Mouse (Mus musculus) limb, embryonic 14.5 days (tissue): ENCODE results near the gene Gm28051. TPM values are rescaled to one million over a fixed set of nuclear protein-coding genes. Genes with fewer than 3 reads are reported as not detected.

Experiments used
- ATAC-seq: fragments of 200-750 bp; cut with Nextera tagmentation; 2 replicates; pipeline ENCODE4 v1.8.0; 2017; ENCODE audit warnings: low read depth, moderate number of reproducible peaks, moderate TSS enrichment; ENCODE audit not compliant: low FRiP score
- DNase-seq: peaks from one replicate; pipeline ENCODE4 v3.0.0-alpha.2; 2015; ENCODE audit warnings: low spot score
- H3K27ac ChIP-seq: fragments of 300-500 bp; sonication (generic); replicated peaks from 2 replicates; pipeline ENCODE4 v1.5.1; 2014; ENCODE audit warnings: low read depth, mild to moderate bottlenecking, low read length, moderate library complexity, mixed read lengths
- H3K27me3 ChIP-seq: fragments of 300-500 bp; sonication (generic); 2 replicates; pipeline ENCODE4 v1.6.1; 2014; ENCODE audit warnings: low read length, mixed read lengths; ENCODE audit not compliant: control insufficient read depth, insufficient read depth
- H3K36me3 ChIP-seq: fragments of 300-500 bp; sonication (generic); 2 replicates; pipeline ENCODE4 v1.6.1; 2014; ENCODE audit warnings: mild to moderate bottlenecking, low read length, moderate library complexity, mixed read lengths; ENCODE audit not compliant: control insufficient read depth, insufficient read depth
- H3K4me1 ChIP-seq: fragments of 300-500 bp; sonication (generic); 2 replicates; pipeline ENCODE4 v1.6.1; 2014; ENCODE audit warnings: antibody characterized with exemption, low read length, mixed read lengths; ENCODE audit not compliant: control insufficient read depth, insufficient read depth
- H3K4me2 ChIP-seq: fragments of 300-500 bp; sonication (generic); replicated peaks from 2 replicates; pipeline ENCODE4 v1.6.1; 2014; ENCODE audit warnings: low read depth, mild to moderate bottlenecking, low read length, moderate library complexity; ENCODE audit not compliant: severe bottlenecking
- H3K4me3 ChIP-seq: fragments of 300-500 bp; sonication (generic); replicated peaks from 2 replicates; pipeline ENCODE4 v1.5.1; 2014; ENCODE audit warnings: low read length
- H3K9ac ChIP-seq: fragments of 300-500 bp; sonication (generic); 2 replicates; pipeline ENCODE4 v1.6.1; 2014; ENCODE audit warnings: mild to moderate bottlenecking, low read depth, low read length, moderate library complexity; ENCODE audit not compliant: severe bottlenecking
- H3K9me3 ChIP-seq: fragments of 300-500 bp; sonication (generic); 2 replicates; pipeline ENCODE4 v1.6.1; 2016; ENCODE audit warnings: low read length; ENCODE audit not compliant: control insufficient read depth
- POLR2A ChIP-seq: fragments of 200-500 bp; IDR thresholded peaks from 2 replicates; pipeline ENCODE4 v1.8.0; 2012; ENCODE audit warnings: inconsistent platforms, mild to moderate bottlenecking, moderate library complexity, borderline replicate concordance; ENCODE audit not compliant: insufficient read depth, insufficient read length; ENCODE audit errors: extremely low read depth
- WGBS: fragments of 180-500 bp; shearing (Covaris S2); extraction: QIAGEN DNeasy Blood & Tissue Kit; methylation state at CpG from one replicate; pipeline ENCODE4 v1.1.7; 2014; 5-methylcytosine and 5-hydroxymethylcytosine counted together
- polyA plus RNA-seq, 2 experiments: library from polyadenylated mRNA; depleted of rRNA in 1 of 2; stranded (reverse) in 1 of 2; unstranded in 1 of 2; fragments of >200 nt; fragmentation: Nextera tagmentation in 1 of 2; extraction: Ambion mirVana in 1 of 2; gene quantifications; 2 replicates each; pipeline versions ENCODE4 v1.2.1 to v1.2.3; 2012 to 2014

Gm28051 gene
- polyA plus RNA-seq, 2 experiments: not detected

GRCm38 (mm10) chr12:102713153-102713865 lies 44.3 kb downstream of the Gm28051 start:
- no peaks in the 10 kb centered on the region for H3K27me3 ChIP-seq
- TF ChIP-seq POLR2A: no peak
- WGBS: 40% methylated on average over 20 of the region's 20 CpGs
- H3K27ac ChIP-seq: 0 out of 2 replicates have a peak overlapping the region, but pooled peaks have one; percentile 28
- H3K4me2 ChIP-seq: no peak overlapping the region
- H3K4me3 ChIP-seq: no peak overlapping the region
- H3K9ac ChIP-seq: peak overlapping the region; percentile 21; the same call in 1 of the 2 replicates
- H3K9me3 ChIP-seq: no peaks in the 10 kb centered on the region
- H3K36me3 ChIP-seq: no peaks in the 10 kb centered on the region
- no peak for DNase-seq
- peak; percentile 55 for ATAC-seq
- H3K4me1 ChIP-seq: no peaks in the 10 kb centered on the region; the same call in 1 of the 2 replicates

- no peak for TF ChIP-seq POLR2A
- Histone ChIP-seq H3K27ac (no peak overlapping the region), H3K4me3 (no peak overlapping the region), H3K4me2 (no peak overlapping the region), H3K36me3 (no peaks in the 10 kb centered on the region), H3K27me3 (no peaks in the 10 kb centered on the region), H3K9me3 (no peaks in the 10 kb centered on the region), H3K9ac (no peak overlapping the region), H3K4me1 (no peaks in the 10 kb centered on the region; the same call in 1 of the 2 replicates)
- ATAC-seq: no peak
- 66% methylated on average over 4 of the region's 4 CpGs for WGBS
- no peak for DNase-seq
Observed at GRCm38 (mm10) chr12:102710851-102711375, 46.7 kb downstream of the Gm28051 start.

GRCm38 (mm10) chr12:102709896-102710295 lies 47.7 kb downstream of the Gm28051 start:
- H3K9ac ChIP-seq: no peak overlapping the region
- WGBS: 70% methylated on average over 5 of the region's 5 CpGs
- no peak overlapping the region for H3K27ac ChIP-seq
- no peak for TF ChIP-seq POLR2A
- ATAC-seq: no peak
- H3K4me3 ChIP-seq: no peak overlapping the region
- no peak overlapping the region for H3K4me2 ChIP-seq
- no peaks in the 10 kb centered on the region for H3K36me3 ChIP-seq
- peaks cover 4% of the 10 kb centered on the region; the same call in 1 of the 2 replicates for H3K4me1 ChIP-seq
- no peaks in the 10 kb centered on the region for H3K27me3 ChIP-seq
- no peak for DNase-seq
- H3K9me3 ChIP-seq: no peaks in the 10 kb centered on the region

GRCm38 (mm10) chr12:102708220-102708619 lies 49.3 kb downstream of the Gm28051 start:
- no peak for ATAC-seq
- TF ChIP-seq POLR2A: no peak
- Histone ChIP-seq H3K27me3 (no peaks in the 10 kb centered on the region), H3K36me3 (no peaks in the 10 kb centered on the region), H3K27ac (no peak overlapping the region), H3K9ac (no peak overlapping the region), H3K4me1 (peaks cover 11% of the 10 kb centered on the region), H3K9me3 (no peaks in the 10 kb centered on the region), H3K4me3 (no peak overlapping the region), H3K4me2 (no peak overlapping the region)
- 88% methylated on average over 11 of the region's 11 CpGs for WGBS
- DNase-seq: no peak

- DNase-seq: no peak
- Histone ChIP-seq H3K4me2 (no peak overlapping the region), H3K9me3 (no peaks in the 10 kb centered on the region), H3K4me1 (peaks cover 20% of the 10 kb centered on the region), H3K36me3 (no peaks in the 10 kb centered on the region), H3K4me3 (no peak overlapping the region), H3K27ac (no peak overlapping the region), H3K27me3 (no peaks in the 10 kb centered on the region), H3K9ac (no peak overlapping the region)
- WGBS: 76% methylated on average over 10 of the region's 10 CpGs
- no peak for TF ChIP-seq POLR2A
- ATAC-seq: no peak
Observed at GRCm38 (mm10) chr12:102706833-102707463, 50.6 kb downstream of the Gm28051 start.
